Mouse (Mus musculus): ENCODE results near the gene Tm6sf2. TPM values are rescaled to one million over a fixed set of nuclear protein-coding genes. Genes with fewer than 3 reads are reported as not detected.

Tm6sf2 gene
- polyA plus RNA-seq (2014; fragmentation: Nextera tagmentation; extraction: Ambion mirVana), result 0.34 and 0.72 TPM in 2 replicates

DNA sequence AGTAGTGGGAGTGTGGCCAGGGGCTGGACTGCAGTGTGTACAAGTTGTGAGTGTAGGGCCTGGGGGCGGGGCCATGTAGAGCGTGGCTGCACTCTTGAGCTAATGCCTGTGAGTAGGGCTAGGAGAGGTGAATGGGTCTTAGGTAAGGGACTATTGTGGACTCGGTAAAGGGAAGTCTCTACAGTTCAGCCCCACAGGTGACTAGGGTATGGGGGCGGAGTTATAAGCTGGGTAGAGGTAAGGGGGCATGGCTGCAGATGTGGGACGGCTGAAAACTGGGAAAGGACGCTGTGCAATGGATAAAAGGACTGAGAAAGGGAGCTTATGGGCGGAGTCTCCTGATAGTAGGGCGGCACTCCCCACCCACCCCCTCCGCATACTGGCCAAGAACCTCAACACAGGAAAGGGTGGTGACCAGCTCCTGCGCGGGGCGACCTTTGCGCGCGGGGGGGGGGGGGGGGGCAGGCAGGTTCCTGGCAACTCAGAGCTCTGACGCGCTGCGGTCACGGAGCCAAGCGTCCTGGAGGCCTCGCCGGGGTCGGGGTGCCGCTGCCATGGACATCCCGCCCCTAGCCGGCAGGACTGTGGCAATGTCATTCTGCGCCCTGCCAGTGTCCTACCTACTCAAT is at the start of gene Tm6sf2:
Tm6sf2 (plus strand) TSS at position 484 of the 629 bp plus-strand sequence.
- H3K4me2 ChIP-seq (ENCODE audit: low read depth, low read length), result peak within 1 kb of the TSS; percentile 29
- WGBS, result 13% methylated on average over 23 of the region's 27 CpGs

GRCm38 (mm10) chr8:70023596-70023995 is 49.1 kb upstream of the Tm6sf2 start:
- no peak for DNase-seq (ENCODE audit: low spot score)
- Histone ChIP-seq H3K4me1 (ENCODE audit: control insufficient read depth, insufficient read depth, low read length) (no peaks in the 10 kb centered on the region), H3K4me3 (ENCODE audit: low read depth, low read length) (no peak overlapping the region), H3K9me3 (replicated peaks; ENCODE audit: control insufficient read depth, low read length) (no peaks in the 10 kb centered on the region), H3K4me2 (ENCODE audit: low read depth, low read length) (no peak overlapping the region), H3K9ac (replicated peaks; ENCODE audit: low read length) (no peak overlapping the region), H3K36me3 (replicated peaks; ENCODE audit: control insufficient read depth, insufficient read depth, low read depth, low read length) (peaks cover 29% of the 10 kb centered on the region), H3K27me3 (ENCODE audit: control insufficient read depth, insufficient read depth, low read length) (no peaks in the 10 kb centered on the region), H3K27ac (replicated peaks; ENCODE audit: low read depth, low read length) (no peak overlapping the region)
- no peak for ATAC-seq (replicated peaks; ENCODE audit: insufficient number of reproducible peaks, low FRiP score, low TSS enrichment, low read depth)
- WGBS, result 63% methylated on average over 8 of the region's 8 CpGs

More for the DNA sequence above, at the start of gene Tm6sf2:
- no peak within 1 kb of the TSS for H3K4me3 ChIP-seq (ENCODE audit: low read depth, low read length)
- H3K9me3 ChIP-seq (replicated peaks; ENCODE audit: control insufficient read depth, low read length), result no peaks in the 10 kb centered on the region
- H3K27me3 ChIP-seq (ENCODE audit: control insufficient read depth, insufficient read depth, low read length), result no peaks in the 10 kb centered on the region
- no peak for DNase-seq (ENCODE audit: low spot score)
- H3K27ac ChIP-seq (replicated peaks; ENCODE audit: low read depth, low read length), result no peak within 1 kb of the TSS
- no peaks in the 10 kb centered on the region for H3K4me1 ChIP-seq (ENCODE audit: control insufficient read depth, insufficient read depth, low read length)
- H3K36me3 ChIP-seq (replicated peaks; ENCODE audit: control insufficient read depth, insufficient read depth, low read depth, low read length), result peaks cover 2% of the 10 kb centered on the region
- 0 out of 2 replicates have a peak within 1 kb of the TSS, but pooled peaks have one; percentile 18 for H3K9ac ChIP-seq (replicated peaks; ENCODE audit: low read length)
- peak; percentile 57 for ATAC-seq (replicated peaks; ENCODE audit: insufficient number of reproducible peaks, low FRiP score, low TSS enrichment, low read depth)

GRCm38 (mm10) chr8:70026151-70026550 is 46.6 kb upstream of the Tm6sf2 start:
- Histone ChIP-seq H3K4me2 (ENCODE audit: low read depth, low read length) (no peak overlapping the region), H3K27me3 (ENCODE audit: control insufficient read depth, insufficient read depth, low read length) (no peaks in the 10 kb centered on the region), H3K9me3 (replicated peaks; ENCODE audit: control insufficient read depth, low read length) (no peaks in the 10 kb centered on the region), H3K4me1 (ENCODE audit: control insufficient read depth, insufficient read depth, low read length) (no peaks in the 10 kb centered on the region), H3K27ac (replicated peaks; ENCODE audit: low read depth, low read length) (no peak overlapping the region), H3K4me3 (ENCODE audit: low read depth, low read length) (no peak overlapping the region), H3K36me3 (replicated peaks; ENCODE audit: control insufficient read depth, insufficient read depth, low read depth, low read length) (peaks cover 21% of the 10 kb centered on the region), H3K9ac (replicated peaks; ENCODE audit: low read length) (no peak overlapping the region)
- ATAC-seq (replicated peaks; ENCODE audit: insufficient number of reproducible peaks, low FRiP score, low TSS enrichment, low read depth) (no peak), DNase-seq (ENCODE audit: low spot score) (no peak)
- WGBS, result 100% methylated on average over 2 of the region's 2 CpGs

GRCm38 (mm10) chr8:70030255-70030654 is 42.5 kb upstream of the Tm6sf2 start:
- Histone ChIP-seq H3K4me3 (ENCODE audit: low read depth, low read length) (no peak overlapping the region), H3K27ac (replicated peaks; ENCODE audit: low read depth, low read length) (no peak overlapping the region), H3K36me3 (replicated peaks; ENCODE audit: control insufficient read depth, insufficient read depth, low read depth, low read length) (peaks cover 13% of the 10 kb centered on the region), H3K9ac (replicated peaks; ENCODE audit: low read length) (no peak overlapping the region), H3K27me3 (ENCODE audit: control insufficient read depth, insufficient read depth, low read length) (no peaks in the 10 kb centered on the region), H3K9me3 (replicated peaks; ENCODE audit: control insufficient read depth, low read length) (no peaks in the 10 kb centered on the region), H3K4me1 (ENCODE audit: control insufficient read depth, insufficient read depth, low read length) (no peaks in the 10 kb centered on the region), H3K4me2 (ENCODE audit: low read depth, low read length) (no peak overlapping the region)
- 94% methylated on average over 1 of the region's 1 CpGs for WGBS
- ATAC-seq (replicated peaks; ENCODE audit: insufficient number of reproducible peaks, low FRiP score, low TSS enrichment, low read depth) (no peak), DNase-seq (ENCODE audit: low spot score) (no peak)

GRCm38 (mm10) chr8:70037994-70038393 is 34.7 kb upstream of the Tm6sf2 start:
- 92% methylated on average over 1 of the region's 1 CpGs for WGBS
- ATAC-seq (replicated peaks; ENCODE audit: insufficient number of reproducible peaks, low FRiP score, low TSS enrichment, low read depth), result no peak
- no peaks in the 10 kb centered on the region for H3K9me3 ChIP-seq (replicated peaks; ENCODE audit: control insufficient read depth, low read length)
- no peak overlapping the region for H3K4me2 ChIP-seq (ENCODE audit: low read depth, low read length)
- no peak overlapping the region for H3K4me3 ChIP-seq (ENCODE audit: low read depth, low read length)
- no peak overlapping the region for H3K9ac ChIP-seq (replicated peaks; ENCODE audit: low read length)
- H3K36me3 ChIP-seq (replicated peaks; ENCODE audit: control insufficient read depth, insufficient read depth, low read depth, low read length), result no peaks in the 10 kb centered on the region
- H3K4me1 ChIP-seq (ENCODE audit: control insufficient read depth, insufficient read depth, low read length), result no peaks in the 10 kb centered on the region
- no peak overlapping the region for H3K27ac ChIP-seq (replicated peaks; ENCODE audit: low read depth, low read length)
- no peak for DNase-seq (ENCODE audit: low spot score)
- H3K27me3 ChIP-seq (ENCODE audit: control insufficient read depth, insufficient read depth, low read length), result no peaks in the 10 kb centered on the region

DNA sequence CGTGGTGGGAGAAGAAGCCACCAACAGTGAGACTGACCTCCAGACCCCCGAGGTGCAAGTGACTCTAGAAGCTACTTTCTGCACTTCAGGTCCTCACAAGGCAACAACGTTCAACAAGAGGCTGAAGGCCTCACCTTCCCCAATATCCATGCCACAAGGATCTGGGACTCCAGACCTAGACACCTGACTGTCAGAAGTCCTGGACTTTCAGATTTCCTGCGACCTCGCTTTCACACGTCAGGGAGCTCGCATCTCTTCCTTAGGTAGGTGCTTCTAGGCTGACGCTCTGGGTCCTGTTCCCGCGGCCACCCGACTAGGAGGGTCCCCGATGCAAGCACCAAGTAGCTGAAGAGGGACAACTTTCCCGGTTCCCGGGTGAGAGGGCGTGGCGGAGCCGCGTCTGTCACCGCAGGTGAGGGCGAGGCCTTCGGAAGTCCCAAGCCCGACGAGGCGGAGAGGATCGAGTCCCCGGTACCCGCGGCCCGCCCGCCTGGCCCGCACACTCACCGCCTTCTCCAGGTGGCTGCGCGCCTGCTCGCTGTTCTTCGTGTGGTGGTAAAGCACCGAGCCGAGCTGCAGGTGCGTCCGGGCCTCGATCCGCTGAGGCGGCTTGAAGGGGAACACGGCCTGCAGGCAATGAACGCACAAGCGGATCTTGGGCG is 30.7 kb upstream of the Tm6sf2 start:
- peak; percentile 3 for DNase-seq (ENCODE audit: low spot score)
- H3K4me2 ChIP-seq (ENCODE audit: low read depth, low read length), result peak overlapping the region; percentile 90
- H3K4me3 ChIP-seq (ENCODE audit: low read depth, low read length), result peak overlapping the region; percentile 93
- H3K9ac ChIP-seq (replicated peaks; ENCODE audit: low read length), result peak overlapping the region; percentile 96
- ATAC-seq (replicated peaks; ENCODE audit: insufficient number of reproducible peaks, low FRiP score, low TSS enrichment, low read depth), result peak; percentile 10; the same call in 1 of the 2 replicates
- 2% methylated on average over 44 of the region's 47 CpGs for WGBS
- no peaks in the 10 kb centered on the region for H3K36me3 ChIP-seq (replicated peaks; ENCODE audit: control insufficient read depth, insufficient read depth, low read depth, low read length)
- no peaks in the 10 kb centered on the region for H3K9me3 ChIP-seq (replicated peaks; ENCODE audit: control insufficient read depth, low read length)
- H3K27ac ChIP-seq (replicated peaks; ENCODE audit: low read depth, low read length), result no peak overlapping the region
- H3K27me3 ChIP-seq (ENCODE audit: control insufficient read depth, insufficient read depth, low read length), result no peaks in the 10 kb centered on the region
- H3K4me1 ChIP-seq (ENCODE audit: control insufficient read depth, insufficient read depth, low read length), result no peaks in the 10 kb centered on the region

DNA sequence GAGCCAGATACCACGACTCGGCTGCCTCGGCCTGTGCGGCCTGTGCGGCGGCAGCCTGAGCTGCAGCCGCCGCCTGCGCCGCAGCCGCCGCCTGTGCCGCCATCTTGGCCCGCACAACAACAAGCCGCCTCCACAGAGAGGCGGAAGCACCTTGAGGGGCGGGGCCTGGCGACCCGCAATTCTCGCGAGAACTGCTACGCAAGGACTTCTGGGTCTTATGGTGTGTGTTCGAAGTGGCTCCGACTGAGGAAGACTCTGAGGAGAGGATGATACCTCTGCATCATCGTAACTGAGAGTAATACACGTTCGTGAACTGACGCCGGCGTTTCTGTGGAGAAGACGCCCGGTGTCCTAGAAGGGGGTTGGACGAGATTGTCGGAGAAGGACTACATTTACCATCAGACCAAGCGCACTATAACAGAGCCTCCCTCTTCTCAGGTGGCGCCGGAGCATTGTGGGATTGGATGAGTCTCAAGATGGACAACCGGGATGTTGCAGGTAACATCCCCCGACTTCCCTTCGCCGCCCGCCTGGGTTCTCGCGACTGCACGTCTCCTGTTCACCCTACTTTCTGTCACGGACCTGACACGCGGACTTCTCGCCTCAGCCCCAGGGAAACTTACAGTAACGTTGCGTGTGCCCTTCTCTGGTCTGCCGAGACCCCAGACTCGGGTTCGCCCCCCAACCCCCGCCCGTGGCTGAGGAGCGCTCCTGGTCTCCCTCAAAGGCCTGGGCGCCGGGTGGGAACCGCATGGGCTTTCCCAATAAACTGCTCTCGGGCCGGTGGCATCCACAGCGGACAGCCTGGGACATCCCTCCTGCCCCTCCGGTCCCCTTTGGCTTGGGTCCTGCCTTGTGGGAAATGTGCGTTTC is 29.9 kb upstream of the Tm6sf2 start, which contains the start of the genes Mau2 and Sugp1:
Mau2 (minus strand) TSS at position 152 of the 873 bp plus-strand sequence.
Sugp1 (plus strand) TSS at position 231 of the 873 bp plus-strand sequence.
- DNase-seq (ENCODE audit: low spot score) (peak; percentile 97), ATAC-seq (replicated peaks; ENCODE audit: insufficient number of reproducible peaks, low FRiP score, low TSS enrichment, low read depth) (peak; percentile 93)
- Histone ChIP-seq H3K9me3 (replicated peaks; ENCODE audit: control insufficient read depth, low read length) (no peaks in the 10 kb centered on the region), H3K27me3 (ENCODE audit: control insufficient read depth, insufficient read depth, low read length) (no peaks in the 10 kb centered on the region), H3K27ac (replicated peaks; ENCODE audit: low read depth, low read length) (no peak within 1 kb of the TSS), H3K9ac (replicated peaks; ENCODE audit: low read length) (peak within 1 kb of the TSS; percentile 96), H3K4me2 (ENCODE audit: low read depth, low read length) (peak within 1 kb of the TSS; percentile 90), H3K36me3 (replicated peaks; ENCODE audit: control insufficient read depth, insufficient read depth, low read depth, low read length) (no peaks in the 10 kb centered on the region), H3K4me1 (ENCODE audit: control insufficient read depth, insufficient read depth, low read length) (no peaks in the 10 kb centered on the region), H3K4me3 (ENCODE audit: low read depth, low read length) (peak within 1 kb of the TSS; percentile 93)
- whole genome bisulfite sequencing, result under 1% methylated on average over 64 of the region's 65 CpGs
